Mouse (Mus musculus): ENCODE results near the gene Elmo1. TPM values are rescaled to one million over a fixed set of nuclear protein-coding genes. Genes with fewer than 3 reads are reported as not detected.
A peak's percentile ranks its signal among the peaks of the same experiment; 100 is the strongest.

Elmo1 gene
- polyA plus RNA-seq, 1 experiment from 2014 or later = 37.1 TPM

DNA sequence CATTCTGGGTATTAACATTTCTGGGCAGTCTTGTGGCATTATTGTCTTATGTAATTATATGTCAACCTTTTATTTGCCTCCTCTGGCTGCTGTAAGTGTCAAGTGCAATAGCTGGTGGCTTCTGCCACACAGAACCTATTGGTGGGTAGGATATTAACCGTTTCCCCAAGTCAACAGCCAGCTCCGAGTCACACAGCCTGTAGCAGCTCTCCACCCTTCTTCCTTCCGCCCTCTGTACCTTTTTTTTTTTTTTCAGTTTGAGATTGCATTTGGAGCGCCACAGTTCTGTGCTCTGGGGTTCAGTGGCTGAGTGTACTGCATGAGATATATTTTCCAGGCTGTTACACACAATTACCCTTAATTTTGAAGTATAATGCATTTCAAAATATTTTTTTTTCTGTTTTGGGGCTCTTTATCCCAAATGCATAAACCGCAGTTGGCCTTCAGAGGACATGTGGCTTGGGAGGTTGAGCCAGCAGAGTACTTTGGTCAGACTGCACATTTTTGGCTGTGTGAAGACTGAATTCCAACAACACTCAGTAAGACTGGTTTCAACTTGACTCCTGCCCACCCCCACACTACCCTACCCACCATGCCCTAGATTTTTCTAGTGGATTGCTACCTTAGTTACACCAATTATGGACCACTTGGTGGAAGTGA lies 7.7 kb downstream of the Elmo1 start:
- no peaks in the 10 kb centered on the region for H3K36me3 ChIP-seq
- no peak overlapping the region for H3K4me3 ChIP-seq
- no peaks in the 10 kb centered on the region for H3K27me3 ChIP-seq
- peak overlapping the region; percentile 39 for H3K27ac ChIP-seq
- H3K9ac ChIP-seq = no peak overlapping the region
- H3K4me2 ChIP-seq = no peak overlapping the region
- H3K9me3 ChIP-seq = no peaks in the 10 kb centered on the region
- 44% methylated on average over 5 of the region's 5 CpGs for WGBS
- no peak for ATAC-seq (ENCODE audit: borderline replicate concordance, extremely low read depth, low FRiP score, low TSS enrichment)
- H3K4me1 ChIP-seq = peaks cover 44% of the 10 kb centered on the region

DNA sequence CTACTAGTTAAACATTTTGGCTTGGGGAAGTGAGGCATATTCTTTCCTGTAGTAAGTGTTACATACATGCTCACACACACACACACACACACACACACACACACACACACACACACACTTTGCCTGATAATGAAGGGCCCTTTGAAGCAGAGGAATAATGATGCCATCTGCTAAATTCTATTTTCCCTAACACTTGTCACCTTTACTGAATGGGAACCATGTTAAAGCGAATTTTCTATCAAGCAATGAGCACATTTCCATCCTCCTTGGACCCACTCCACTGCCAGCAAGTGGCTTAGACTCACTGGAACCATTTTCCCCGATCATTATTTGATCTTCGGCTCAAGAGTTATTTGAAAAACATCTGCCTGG lies 8.2 kb downstream of the Elmo1 start:
- no peak overlapping the region for H3K4me3 ChIP-seq
- 63% methylated on average over 3 of the region's 3 CpGs for WGBS
- H3K36me3 ChIP-seq = no peaks in the 10 kb centered on the region
- no peak for ATAC-seq (ENCODE audit: borderline replicate concordance, extremely low read depth, low FRiP score, low TSS enrichment)
- no peaks in the 10 kb centered on the region for H3K27me3 ChIP-seq
- H3K9me3 ChIP-seq = no peaks in the 10 kb centered on the region
- no peak overlapping the region for H3K4me2 ChIP-seq
- peaks cover 40% of the 10 kb centered on the region for H3K4me1 ChIP-seq
- H3K9ac ChIP-seq = no peak overlapping the region
- peak overlapping the region; percentile 39 for H3K27ac ChIP-seq

DNA sequence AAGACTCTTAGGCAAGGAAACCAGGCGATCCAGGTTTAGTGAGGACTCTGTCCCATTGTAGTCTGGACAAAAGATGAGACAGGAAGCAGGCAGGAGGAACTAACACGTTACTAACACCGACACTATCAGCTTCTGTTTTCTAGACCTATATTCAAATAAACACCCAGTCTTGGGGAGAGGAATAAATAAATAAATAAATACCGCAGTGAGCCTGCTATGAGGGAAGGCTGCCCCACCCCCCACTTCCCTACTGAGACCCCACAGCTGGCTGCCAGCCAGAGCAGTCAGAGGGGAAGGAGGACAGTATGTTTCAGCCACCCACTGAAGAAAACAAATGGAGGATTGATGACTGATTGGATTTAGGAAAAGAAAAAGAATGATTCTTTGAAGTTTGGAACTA lies 9.2 kb downstream of the Elmo1 start:
- peaks cover 38% of the 10 kb centered on the region for H3K4me1 ChIP-seq
- H3K27me3 ChIP-seq = no peaks in the 10 kb centered on the region
- no peak overlapping the region for H3K4me3 ChIP-seq
- peak; percentile 47; the same call in 1 of the 2 replicates for ATAC-seq (ENCODE audit: borderline replicate concordance, extremely low read depth, low FRiP score, low TSS enrichment)
- no peaks in the 10 kb centered on the region for H3K36me3 ChIP-seq
- no peak overlapping the region for H3K4me2 ChIP-seq
- WGBS = 10% methylated on average over 4 of the region's 4 CpGs
- no peak overlapping the region for H3K9ac ChIP-seq
- no peaks in the 10 kb centered on the region for H3K9me3 ChIP-seq
- H3K27ac ChIP-seq = peak overlapping the region; percentile 39

DNA sequence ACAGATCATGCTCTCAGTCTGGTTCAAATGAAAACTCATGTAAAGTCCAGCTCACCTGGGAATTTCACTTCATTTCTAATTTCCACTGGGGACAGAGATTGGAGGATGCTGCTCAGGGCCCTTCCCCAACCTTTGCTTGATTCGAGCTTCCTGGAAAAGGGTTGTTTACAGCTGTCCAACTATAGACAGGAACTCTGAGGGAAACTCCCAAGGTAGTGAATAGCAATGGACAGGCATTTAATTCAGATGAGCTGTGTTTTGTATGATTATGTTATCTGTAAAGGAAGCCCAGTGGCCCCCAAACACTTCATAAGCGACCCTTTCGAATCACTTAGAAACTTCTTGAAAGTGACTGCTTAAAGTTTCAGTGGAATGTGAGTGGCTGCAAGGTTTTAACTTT lies 10.0 kb downstream of the Elmo1 start:
- H3K4me2 ChIP-seq = 0 out of 2 replicates have a peak overlapping the region, but pooled peaks have one; percentile 6

DNA sequence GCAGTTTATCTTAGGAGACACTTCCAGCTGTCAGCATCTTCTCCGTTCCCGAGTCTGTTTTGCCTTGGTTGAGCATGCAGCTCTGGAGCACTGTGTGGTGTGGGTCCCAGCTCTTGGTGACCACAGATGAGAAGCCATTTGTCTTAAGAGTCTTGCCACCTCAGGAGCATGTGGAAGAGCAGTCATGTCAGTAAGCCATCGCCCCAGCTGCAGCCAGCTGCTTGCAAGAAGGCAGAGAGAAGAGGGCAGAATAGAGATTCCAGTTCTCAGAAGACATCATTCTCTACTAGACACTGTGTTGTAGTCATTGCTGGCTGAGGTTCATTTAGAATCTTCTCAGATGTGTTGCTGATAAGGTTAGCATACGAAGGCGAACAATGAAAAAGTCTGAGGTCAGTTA lies 11.3 kb downstream of the Elmo1 start:
- Histone ChIP-seq H3K4me2 (no peak overlapping the region), H3K36me3 (no peaks in the 10 kb centered on the region), H3K27me3 (no peaks in the 10 kb centered on the region), H3K4me3 (no peak overlapping the region), H3K4me1 (peaks cover 51% of the 10 kb centered on the region), H3K9ac (no peak overlapping the region), H3K27ac (no peak overlapping the region), H3K9me3 (no peaks in the 10 kb centered on the region)
- 0 out of 2 replicates have a peak, but pooled peaks have one; percentile 27 for ATAC-seq (ENCODE audit: borderline replicate concordance, extremely low read depth, low FRiP score, low TSS enrichment)
- WGBS = 52% methylated on average over 5 of the region's 5 CpGs

More for the DNA sequence above, 10.0 kb downstream of the Elmo1 start:
- WGBS = 31% methylated on average over 3 of the region's 3 CpGs
- Histone ChIP-seq H3K4me3 (no peak overlapping the region), H3K9me3 (no peaks in the 10 kb centered on the region), H3K9ac (no peak overlapping the region), H3K27me3 (no peaks in the 10 kb centered on the region), H3K36me3 (no peaks in the 10 kb centered on the region), H3K27ac (peak overlapping the region; percentile 39), H3K4me1 (peaks cover 43% of the 10 kb centered on the region)
- ATAC-seq (ENCODE audit: borderline replicate concordance, extremely low read depth, low FRiP score, low TSS enrichment) = no peak

DNA sequence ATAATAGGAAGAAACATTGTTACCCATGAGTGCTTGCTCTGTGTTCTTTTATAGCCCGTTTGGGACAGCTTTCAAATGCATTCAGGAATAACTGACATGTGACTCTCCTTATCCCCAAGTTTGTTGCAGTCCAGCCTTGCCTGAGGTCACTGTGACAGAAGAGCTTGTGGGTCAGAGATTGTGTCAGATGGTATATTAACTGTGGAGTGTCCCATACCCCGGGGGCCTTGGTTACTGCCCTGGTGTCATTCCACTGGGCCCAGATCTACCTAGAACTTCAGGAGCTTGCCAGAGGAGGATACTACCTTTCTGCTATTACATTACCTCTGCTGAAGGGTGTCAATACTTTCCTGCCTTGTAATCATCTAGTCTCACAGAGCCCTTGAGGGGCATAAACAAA lies 14.4 kb downstream of the Elmo1 start:
- WGBS = 46% methylated on average over 2 of the region's 2 CpGs
- no peak overlapping the region for H3K4me2 ChIP-seq
- no peaks in the 10 kb centered on the region for H3K27me3 ChIP-seq
- no peak overlapping the region for H3K9ac ChIP-seq
- H3K4me1 ChIP-seq = peaks cover 32% of the 10 kb centered on the region
- no peaks in the 10 kb centered on the region for H3K36me3 ChIP-seq
- no peak overlapping the region for H3K4me3 ChIP-seq
- ATAC-seq (ENCODE audit: borderline replicate concordance, extremely low read depth, low FRiP score, low TSS enrichment) = no peak
- no peak overlapping the region for H3K27ac ChIP-seq
- no peaks in the 10 kb centered on the region for H3K9me3 ChIP-seq

DNA sequence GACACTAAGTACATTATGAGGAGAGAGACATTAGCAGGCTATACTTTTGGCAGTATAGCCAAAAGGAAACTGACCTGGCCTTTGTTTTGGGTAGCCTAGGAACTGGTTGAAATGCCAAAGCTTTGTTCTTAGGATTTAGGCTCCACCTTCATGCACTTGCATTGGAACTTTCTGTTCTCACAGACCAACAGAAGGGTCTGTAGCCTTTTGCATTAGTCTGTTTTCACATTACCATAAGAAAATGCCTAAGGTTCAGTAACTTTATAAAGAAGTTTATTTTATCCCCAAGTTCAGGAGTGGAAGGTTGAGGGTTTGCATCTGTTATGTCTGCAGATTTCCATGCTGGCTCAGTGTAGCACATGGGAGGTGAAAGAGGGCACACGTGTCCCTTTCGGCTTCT lies 15.6 kb downstream of the Elmo1 start:
- H3K27me3 ChIP-seq = no peaks in the 10 kb centered on the region
- no peak overlapping the region for H3K4me2 ChIP-seq
- no peak for ATAC-seq (ENCODE audit: borderline replicate concordance, extremely low read depth, low FRiP score, low TSS enrichment)
- H3K4me3 ChIP-seq = no peak overlapping the region
- 53% methylated on average over 2 of the region's 2 CpGs for WGBS
- H3K27ac ChIP-seq = no peak overlapping the region
- H3K36me3 ChIP-seq = no peaks in the 10 kb centered on the region
- H3K9ac ChIP-seq = no peak overlapping the region
- H3K9me3 ChIP-seq = no peaks in the 10 kb centered on the region
- H3K4me1 ChIP-seq = peaks cover 33% of the 10 kb centered on the region

DNA sequence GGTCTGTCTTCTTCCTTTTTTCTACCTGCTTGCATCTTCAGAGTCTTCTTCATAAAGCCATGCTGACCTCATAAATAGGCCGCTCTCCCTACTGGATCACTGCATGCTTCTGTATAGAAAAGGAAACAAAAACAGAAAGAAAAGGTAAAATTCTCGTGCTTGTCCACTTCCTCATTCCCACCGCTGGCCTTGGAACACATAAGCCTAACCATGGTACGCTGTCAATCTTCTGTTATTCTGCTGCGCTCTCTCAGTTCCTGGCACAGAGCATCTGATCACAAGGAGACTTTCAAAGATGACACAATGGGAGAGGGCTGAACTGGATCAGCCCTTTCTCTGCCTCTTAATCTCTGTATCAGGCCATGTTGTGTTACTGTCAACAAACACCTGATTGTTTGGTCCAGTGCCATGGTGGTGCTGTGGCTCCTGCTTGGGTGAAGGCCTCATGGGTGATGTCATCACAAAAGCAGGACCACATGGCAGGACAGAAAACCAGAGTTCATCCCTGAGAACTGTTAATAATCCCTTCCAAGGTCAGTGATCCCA lies 17.6 kb downstream of the Elmo1 start:
- Histone ChIP-seq H3K4me1 (peaks cover 48% of the 10 kb centered on the region), H3K9ac (no peak overlapping the region), H3K27ac (no peak overlapping the region), H3K27me3 (no peaks in the 10 kb centered on the region), H3K9me3 (no peaks in the 10 kb centered on the region), H3K36me3 (no peaks in the 10 kb centered on the region), H3K4me3 (no peak overlapping the region), H3K4me2 (no peak overlapping the region)
- 91% methylated on average over 5 of the region's 5 CpGs for WGBS
- ATAC-seq (ENCODE audit: borderline replicate concordance, extremely low read depth, low FRiP score, low TSS enrichment) = no peak

DNA sequence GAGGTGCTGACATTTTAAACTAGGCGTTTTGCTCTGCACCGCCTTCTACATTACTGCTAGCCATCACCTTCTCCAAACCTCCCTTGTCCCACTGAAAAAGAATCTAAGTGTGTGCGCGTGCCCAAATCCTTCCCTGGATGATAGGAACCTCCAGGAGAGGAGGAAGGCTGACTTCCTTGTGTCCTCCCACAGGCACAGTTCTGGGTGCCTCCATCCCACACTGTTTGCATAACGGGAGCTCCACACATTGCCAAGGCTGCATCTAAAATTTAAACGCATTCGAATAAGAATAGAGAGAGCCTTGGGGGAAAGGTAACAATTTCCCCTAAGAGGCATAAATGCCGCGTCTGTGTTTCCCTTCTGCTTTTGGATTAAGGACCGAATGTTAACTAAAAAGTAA lies 18.6 kb downstream of the Elmo1 start:
- 52% methylated on average over 10 of the region's 10 CpGs for WGBS
- H3K27me3 ChIP-seq = no peaks in the 10 kb centered on the region
- H3K4me3 ChIP-seq = no peak overlapping the region
- H3K27ac ChIP-seq = no peak overlapping the region
- no peak for ATAC-seq (ENCODE audit: borderline replicate concordance, extremely low read depth, low FRiP score, low TSS enrichment)
- H3K9me3 ChIP-seq = no peaks in the 10 kb centered on the region
- peaks cover 48% of the 10 kb centered on the region for H3K4me1 ChIP-seq
- no peaks in the 10 kb centered on the region for H3K36me3 ChIP-seq
- H3K4me2 ChIP-seq = no peak overlapping the region
- H3K9ac ChIP-seq = no peak overlapping the region

DNA sequence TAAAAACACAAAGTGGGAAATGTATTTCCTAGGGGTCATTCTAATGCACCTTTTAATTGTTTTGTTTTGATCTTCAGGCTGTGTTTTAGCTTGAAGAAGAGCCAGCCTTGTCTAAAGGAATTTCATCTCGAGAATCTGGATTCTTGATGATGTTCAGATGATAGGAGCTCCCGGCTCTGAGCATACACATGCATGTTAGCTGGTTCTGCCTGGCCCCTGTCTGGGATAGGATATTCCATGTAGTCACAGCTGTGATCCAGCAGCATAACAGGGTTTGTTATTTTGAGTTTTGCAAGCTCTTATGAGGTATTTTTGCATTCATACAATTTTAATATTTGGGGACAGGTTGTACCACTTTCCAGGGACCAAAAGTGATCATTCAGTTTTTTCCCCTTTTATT lies 19.1 kb downstream of the Elmo1 start:
- no peaks in the 10 kb centered on the region for H3K9me3 ChIP-seq
- ATAC-seq (ENCODE audit: borderline replicate concordance, extremely low read depth, low FRiP score, low TSS enrichment) = no peak
- H3K4me3 ChIP-seq = no peak overlapping the region
- H3K36me3 ChIP-seq = no peaks in the 10 kb centered on the region
- peaks cover 53% of the 10 kb centered on the region for H3K4me1 ChIP-seq
- H3K27ac ChIP-seq = no peak overlapping the region
- H3K27me3 ChIP-seq = no peaks in the 10 kb centered on the region
- no peak overlapping the region for H3K4me2 ChIP-seq
- no peak overlapping the region for H3K9ac ChIP-seq
- 29% methylated on average over 2 of the region's 2 CpGs for WGBS

DNA sequence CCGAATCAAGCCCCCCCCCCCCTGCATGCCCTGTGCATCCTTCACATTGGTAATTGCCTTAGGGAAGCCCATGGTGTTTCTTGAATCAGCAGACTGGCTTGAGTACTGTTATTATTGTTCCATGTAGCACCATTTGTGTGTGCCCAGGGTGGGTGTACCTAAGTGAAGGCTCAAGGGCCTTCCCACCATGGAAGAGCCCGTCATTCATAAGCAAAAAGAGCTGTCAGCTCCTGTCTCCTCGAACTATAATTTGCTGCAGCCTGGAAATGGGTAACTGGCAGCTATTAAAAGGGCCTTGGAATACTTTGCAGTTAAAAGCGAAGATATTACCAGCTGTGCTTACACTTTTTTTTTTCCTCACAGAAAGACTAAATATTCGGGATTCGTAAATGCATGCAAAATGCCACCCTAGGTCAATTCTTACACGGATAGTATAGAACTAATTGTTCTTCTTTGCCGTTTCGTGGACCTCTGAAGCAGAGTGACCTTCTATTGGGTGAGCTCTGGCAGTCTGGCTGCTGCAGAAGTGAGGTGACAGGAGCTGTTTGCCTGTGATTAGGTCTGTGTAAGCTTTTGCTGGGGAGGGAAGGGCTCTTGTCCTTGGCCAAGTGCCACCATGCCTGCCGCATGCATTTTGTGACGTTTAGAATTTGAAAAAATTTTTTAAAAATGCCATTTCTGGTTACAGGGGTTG lies 19.7 kb downstream of the Elmo1 start:
- H3K4me2 ChIP-seq = no peak overlapping the region
- 43% methylated on average over 11 of the region's 11 CpGs for WGBS
- ATAC-seq (ENCODE audit: borderline replicate concordance, extremely low read depth, low FRiP score, low TSS enrichment) = no peak
- peaks cover 56% of the 10 kb centered on the region for H3K4me1 ChIP-seq
- H3K9me3 ChIP-seq = no peaks in the 10 kb centered on the region
- no peak overlapping the region for H3K4me3 ChIP-seq
- no peaks in the 10 kb centered on the region for H3K36me3 ChIP-seq
- no peaks in the 10 kb centered on the region for H3K27me3 ChIP-seq
- H3K27ac ChIP-seq = no peak overlapping the region
- no peak overlapping the region for H3K9ac ChIP-seq

DNA sequence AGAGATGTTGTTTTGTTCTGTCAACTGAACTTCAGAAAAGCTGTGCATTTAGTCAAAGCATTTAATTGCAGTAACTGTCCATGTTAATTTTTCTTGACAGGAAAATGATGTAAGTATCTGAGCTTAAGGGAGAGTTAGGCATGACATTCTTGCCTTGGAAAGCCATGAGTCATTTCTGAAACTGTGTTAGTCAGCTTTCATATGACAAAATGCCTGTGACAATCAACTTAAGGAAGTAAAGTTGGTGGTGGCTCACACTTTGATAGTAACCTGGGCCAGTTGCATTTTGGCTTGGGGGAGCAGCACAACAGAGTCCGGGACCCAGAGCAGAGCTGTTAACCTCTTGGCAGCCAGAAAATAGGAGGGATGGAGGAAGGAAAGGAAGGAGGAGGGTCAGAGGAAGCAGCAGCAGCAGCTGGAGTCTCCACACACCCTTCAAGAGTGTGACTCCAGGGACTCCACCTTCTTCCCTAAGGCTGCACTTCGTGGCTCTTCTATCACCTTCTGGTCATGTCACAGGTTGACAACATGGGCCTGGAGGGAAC lies 20.9 kb downstream of the Elmo1 start:
- peaks cover 58% of the 10 kb centered on the region for H3K4me1 ChIP-seq
- no peak overlapping the region for H3K27ac ChIP-seq
- ATAC-seq (ENCODE audit: borderline replicate concordance, extremely low read depth, low FRiP score, low TSS enrichment) = no peak

More for the DNA sequence above, 20.9 kb downstream of the Elmo1 start:
- Histone ChIP-seq H3K27me3 (no peaks in the 10 kb centered on the region), H3K4me2 (no peak overlapping the region), H3K36me3 (no peaks in the 10 kb centered on the region), H3K4me3 (no peak overlapping the region), H3K9ac (no peak overlapping the region), H3K9me3 (no peaks in the 10 kb centered on the region)
- 35% methylated on average over 2 of the region's 2 CpGs for WGBS
